Mouse (Mus musculus): ENCODE data around the gene Patl1. TPM values are rescaled to one million over a fixed set of nuclear protein-coding genes. Genes with fewer than 3 reads are reported as not detected.
"Not testable (repeated sequence)": the region's sequence is repeated elsewhere in the genome, so short reads cannot be mapped to it uniquely, and the experiment has no call there.

The Patl1 gene
- 10 to 100 TPM; 28.0 to 28.5 TPM for total RNA-seq (2021)
- long read RNA-seq, experiment 1, full-length matches to known transcripts = 16 of 19 reads
- long read RNA-seq, experiment 1, partial matches to known transcripts = 2 of 19 reads
- long read RNA-seq, experiment 1, other reads (novel, unspliced or antisense) = 1 of 19 reads
- long read RNA-seq, experiment 2, partial matches to known transcripts = 1 of 3 reads
- long read RNA-seq, experiment 2, other reads (novel, unspliced or antisense) = 2 of 3 reads

GRCm38 (mm10) chr19:11912037-11912532, at the start of gene Patl1:
Gene Patl1, plus strand, starts transcription at chr19:11912399.
- peak; percentile 95 to 96 for DNase-seq (ENCODE audit: low spot score in 2 of 2)

GRCm38 (mm10) chr19:11867837-11868236, 44.4 kb upstream of the Patl1 start:
- DNase-seq (ENCODE audit: low spot score in 2 of 2) = no peak

- no peak for DNase-seq (ENCODE audit: low spot score in 2 of 2)
These were observed 37.2 kb upstream of the Patl1 start, which contains the start of gene Olfr1419 for GRCm38 (mm10) chr19:11875006-11875405. Gene Olfr1419, minus strand, starts transcription at chr19:11875106.

- DNase-seq (ENCODE audit: low spot score in 2 of 2) = not testable (repeated sequence)
These were observed 33.8 kb upstream of the Patl1 start for GRCm38 (mm10) chr19:11878404-11878803.

GRCm38 (mm10) chr19:11886265-11886664, 25.9 kb upstream of the Patl1 start, which contains the start of gene Olfr1420:
Gene Olfr1420, plus strand, starts transcription at chr19:11886565.
- DNase-seq (ENCODE audit: low spot score in 2 of 2) = no peak

- DNase-seq (ENCODE audit: low spot score in 2 of 2) = no peak
These were observed 1.2 kb upstream of the Patl1 start for GRCm38 (mm10) chr19:11911021-11911420.

- DNase-seq (ENCODE audit: low spot score in 2 of 2) = peak in 1 of 2 experiments; percentile 40
These were observed 596 bp upstream of the Patl1 start for GRCm38 (mm10) chr19:11911603-11912002.

- DNase-seq (ENCODE audit: low spot score in 2 of 2) = peak; percentile 42 to 64
These were observed 428 bp downstream of the Patl1 start for GRCm38 (mm10) chr19:11912533-11913121.

GRCm38 (mm10) chr19:11915804-11916203, 3.6 kb downstream of the Patl1 start:
- no peak for DNase-seq (ENCODE audit: low spot score in 2 of 2)

- DNase-seq (ENCODE audit: low spot score in 2 of 2) = no peak
These were observed 9.9 kb downstream of the Patl1 start for GRCm38 (mm10) chr19:11922068-11922467.

GRCm38 (mm10) chr19:11922515-11922914, 10.3 kb downstream of the Patl1 start:
- not testable (repeated sequence) for DNase-seq (ENCODE audit: low spot score in 2 of 2)

GRCm38 (mm10) chr19:11926380-11926779, 14.2 kb downstream of the Patl1 start:
- no peak for DNase-seq (ENCODE audit: low spot score in 2 of 2)

- no peak for DNase-seq (ENCODE audit: low spot score in 2 of 2)
These were observed 16.0 kb downstream of the Patl1 start for GRCm38 (mm10) chr19:11928025-11928748.

- DNase-seq (ENCODE audit: low spot score in 2 of 2) = not testable (repeated sequence)
These were observed 34.3 kb downstream of the Patl1 start for GRCm38 (mm10) chr19:11946460-11946859.

- DNase-seq (ENCODE audit: low spot score in 2 of 2) = no peak
These were observed 37.7 kb downstream of the Patl1 start for GRCm38 (mm10) chr19:11949878-11950277.

GRCm38 (mm10) chr19:11950747-11951146, 38.5 kb downstream of the Patl1 start:
- no peak for DNase-seq (ENCODE audit: low spot score in 2 of 2)

GRCm38 (mm10) chr19:11954206-11954605, 42.0 kb downstream of the Patl1 start:
- DNase-seq (ENCODE audit: low spot score in 2 of 2) = no peak

- no peak for DNase-seq (ENCODE audit: low spot score in 2 of 2)
These were observed 44.4 kb downstream of the Patl1 start for GRCm38 (mm10) chr19:11956636-11957035.

- no peak for DNase-seq (ENCODE audit: low spot score in 2 of 2)
These were observed 45.2 kb downstream of the Patl1 start for GRCm38 (mm10) chr19:11957396-11957795.

GRCm38 (mm10) chr19:11957846-11958245, 45.6 kb downstream of the Patl1 start:
- no peak for DNase-seq (ENCODE audit: low spot score in 2 of 2)

GRCm38 (mm10) chr19:11964266-11964665, 52.1 kb downstream of the Patl1 start:
- no peak for DNase-seq (ENCODE audit: low spot score in 2 of 2)
